Mouse (Mus musculus) bone marrow, adult 2 months (tissue): ENCODE data around the gene 1700016K19Rik. TPM values are rescaled to one million over a fixed set of nuclear protein-coding genes. Genes with fewer than 3 reads are reported as not detected.

Experiments used
- H3K27ac ChIP-seq: fragments of 200-500 bp; 2 replicates; pipeline ENCODE4 v1.5.1; 2012; ENCODE audit warnings: low read depth, mild to moderate bottlenecking, control low read depth, inconsistent platforms, low read length; ENCODE audit not compliant: control insufficient read depth, poor library complexity, insufficient read depth
- H3K4me1 ChIP-seq: fragments of 200-500 bp; 2 replicates; pipeline ENCODE4 v1.6.1; 2011; ENCODE audit warnings: low read length; ENCODE audit not compliant: control insufficient read depth, insufficient read depth
- H3K4me3 ChIP-seq: fragments of 200-500 bp; replicated peaks from 2 replicates; pipeline ENCODE3; 2011; ENCODE audit warnings: mild to moderate bottlenecking, low read depth, low read length, control low read depth; ENCODE audit not compliant: control insufficient read depth
- CTCF ChIP-seq: fragments of 200-500 bp; IDR thresholded peaks from 2 replicates; pipeline ENCODE4 v1.5.1; 2011; ENCODE audit warnings: low read length, control low read depth; ENCODE audit not compliant: control insufficient read depth, insufficient read depth
- POLR2A ChIP-seq: fragments of 200-500 bp; IDR thresholded peaks from 2 replicates; pipeline ENCODE4 v1.6.1; 2011; ENCODE audit warnings: low read depth, mild to moderate bottlenecking, control low read depth, low read length, borderline replicate concordance; ENCODE audit not compliant: control insufficient read depth
- WGBS: fragments of 180-500 bp; shearing (Covaris S2); methylation state at CpG from one replicate; pipeline ENCODE4 v1.1.7; 2018; 5-methylcytosine and 5-hydroxymethylcytosine counted together
- polyA plus RNA-seq: library from polyadenylated mRNA; stranded (reverse); fragments of >200 nt; gene quantifications from 2 replicates; pipeline ENCODE4 v1.2.4, GENCODE M21; 2011; ENCODE audit warnings: low replicate concordance; ENCODE audit not compliant: missing spikeins, insufficient read depth, insufficient read length

1700016K19Rik gene
- polyA plus RNA-seq, 1 experiment: not detected

DNA sequence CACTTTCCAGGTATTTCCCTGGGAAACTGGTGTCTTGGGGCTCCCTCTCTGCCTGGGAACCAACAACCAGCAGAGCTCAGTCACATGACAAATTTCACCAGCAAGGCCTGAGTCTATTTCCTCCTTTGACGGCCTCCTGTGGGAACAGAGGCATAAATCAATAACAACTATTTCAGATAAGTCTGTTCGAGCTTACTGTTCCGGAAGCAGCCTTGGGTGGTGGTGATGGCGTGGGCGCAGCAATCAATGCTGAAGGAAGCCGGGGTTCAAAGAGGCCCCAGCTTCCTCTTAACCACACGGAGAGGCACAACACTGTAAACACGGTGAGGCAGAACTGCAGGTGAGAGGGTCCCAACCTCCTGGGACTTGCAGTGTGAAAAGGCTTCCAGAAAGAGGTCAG is 23.0 kb upstream of the 1700016K19Rik start:
- peak overlapping the region; percentile 75 for H3K27ac ChIP-seq
- H3K4me1 ChIP-seq: no peaks in the 10 kb centered on the region; the same call in 1 of the 2 replicates

DNA sequence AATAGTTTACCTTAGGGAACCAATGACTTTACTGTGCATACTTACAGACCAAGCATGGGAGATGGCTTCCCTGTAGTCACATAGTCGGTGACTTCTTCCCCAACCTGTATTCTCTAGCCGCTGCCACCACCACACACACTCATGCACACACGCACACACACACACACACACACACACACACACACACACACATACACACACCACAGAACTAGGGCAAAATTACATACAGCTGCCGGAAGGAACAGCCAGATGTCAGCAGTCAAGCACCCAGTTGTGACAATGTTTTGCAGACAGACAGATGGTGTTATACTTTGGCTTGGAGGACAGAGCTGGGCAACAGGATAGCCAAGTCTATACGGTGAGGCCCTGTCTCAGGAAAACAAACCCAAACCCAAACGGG is 21.7 kb upstream of the 1700016K19Rik start:
- no peak overlapping the region for H3K4me3 ChIP-seq
- WGBS: 36% methylated on average over 6 of the region's 6 CpGs
- H3K27ac ChIP-seq: peak overlapping the region; percentile 62
- no peaks in the 10 kb centered on the region; the same call in 1 of the 2 replicates for H3K4me1 ChIP-seq
- peak; percentile 0; the same call in 1 of the 2 replicates for TF ChIP-seq CTCF
- no peak for TF ChIP-seq POLR2A

More for the DNA sequence above, 23.0 kb upstream of the 1700016K19Rik start:
- no peak overlapping the region for H3K4me3 ChIP-seq
- WGBS: under 1% methylated on average over 8 of the region's 8 CpGs
- no peak for TF ChIP-seq CTCF
- TF ChIP-seq POLR2A: no peak

DNA sequence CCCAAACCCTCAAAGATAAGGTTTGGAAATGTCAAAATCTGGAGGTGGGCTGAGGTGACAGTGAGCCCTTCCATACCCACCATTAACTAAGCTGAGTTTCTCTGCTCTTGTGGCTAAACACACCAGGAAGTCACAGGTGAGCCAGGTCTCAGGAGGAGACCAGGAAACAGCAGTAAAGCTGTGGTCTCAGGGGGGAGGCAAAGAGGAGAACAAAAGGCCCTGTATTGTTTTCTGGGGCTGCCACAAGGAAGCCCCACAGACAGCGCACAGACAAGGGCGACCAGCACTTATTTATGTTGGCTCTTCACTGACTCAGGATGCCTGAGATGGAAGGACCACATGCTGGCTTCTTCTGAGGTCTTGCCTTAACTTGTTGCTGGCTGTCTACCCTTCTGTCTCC is 19.3 kb upstream of the 1700016K19Rik start:
- H3K4me3 ChIP-seq: no peak overlapping the region
- H3K4me1 ChIP-seq: no peaks in the 10 kb centered on the region; the same call in 1 of the 2 replicates
- H3K27ac ChIP-seq: no peak overlapping the region
- TF ChIP-seq POLR2A: no peak
- TF ChIP-seq CTCF: no peak
- 40% methylated on average over 2 of the region's 2 CpGs for WGBS

DNA sequence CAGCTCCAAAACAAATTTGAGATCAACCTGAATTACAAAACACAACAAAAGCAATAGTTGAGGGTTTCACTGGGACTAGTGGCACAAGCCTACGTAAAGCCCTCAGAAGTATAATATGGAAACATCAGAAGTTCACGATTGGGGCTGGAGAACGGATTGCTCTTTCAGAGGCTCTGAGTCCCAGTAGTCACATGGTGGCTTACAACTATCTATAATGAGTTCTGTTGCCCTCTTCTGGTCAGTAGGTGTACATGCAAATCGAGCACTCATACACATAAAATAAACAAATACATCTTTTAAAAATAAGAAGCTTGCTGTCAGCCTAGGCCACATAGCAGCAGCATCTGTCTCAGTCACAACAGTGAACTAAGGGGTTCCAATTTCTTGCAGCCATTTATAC is 16.5 kb upstream of the 1700016K19Rik start:
- WGBS: 63% methylated on average over 4 of the region's 4 CpGs
- TF ChIP-seq CTCF: no peak
- TF ChIP-seq POLR2A: no peak

DNA sequence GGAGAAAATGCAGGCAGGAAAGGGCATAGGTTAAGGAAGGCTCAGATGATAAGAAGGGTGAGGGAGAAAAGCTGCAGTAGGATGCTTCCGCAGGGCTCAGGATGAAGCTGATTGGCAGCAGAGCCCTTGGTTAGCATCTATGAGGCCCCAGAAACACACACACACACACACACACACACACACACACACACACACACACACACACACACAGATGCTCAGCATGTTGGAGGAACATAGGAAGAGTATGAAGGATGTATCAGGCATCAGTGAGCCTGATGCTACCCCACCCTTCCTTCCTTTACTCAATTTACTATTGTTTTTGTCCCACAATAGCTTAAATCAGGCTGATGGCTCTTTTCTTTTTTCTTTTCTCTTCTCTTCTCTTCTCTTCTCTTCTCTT is 15.1 kb upstream of the 1700016K19Rik start:
- TF ChIP-seq CTCF (no peak), POLR2A (no peak)
- WGBS: 81% methylated on average over 1 of the region's 1 CpGs
- Histone ChIP-seq H3K4me3 (no peak overlapping the region), H3K27ac (no peak overlapping the region; the same call in 1 of the 2 replicates), H3K4me1 (no peaks in the 10 kb centered on the region)

More for the DNA sequence above, 16.5 kb upstream of the 1700016K19Rik start:
- Histone ChIP-seq H3K4me3 (no peak overlapping the region), H3K27ac (no peak overlapping the region), H3K4me1 (no peaks in the 10 kb centered on the region; the same call in 1 of the 2 replicates)

DNA sequence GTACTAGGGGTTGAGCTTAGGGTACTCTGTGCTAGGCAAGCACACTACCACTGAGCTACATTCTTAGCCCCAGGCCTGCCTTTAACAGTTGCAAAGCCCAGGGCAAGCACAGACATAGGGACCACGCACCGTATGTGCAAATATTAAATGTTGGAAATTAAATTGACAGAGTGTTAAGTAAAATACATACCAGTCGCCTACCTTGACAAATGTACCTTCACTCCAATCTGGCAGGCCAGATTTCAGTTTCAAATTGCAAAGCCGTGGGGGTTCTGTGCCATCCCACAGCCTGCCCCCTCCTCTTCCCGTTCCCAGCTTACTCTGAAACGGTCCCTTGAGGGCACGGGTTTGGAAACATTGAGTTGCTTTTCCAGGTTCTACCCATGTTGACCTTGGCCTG is 13.8 kb upstream of the 1700016K19Rik start:
- no peaks in the 10 kb centered on the region for H3K4me1 ChIP-seq
- WGBS: 78% methylated on average over 7 of the region's 7 CpGs
- TF ChIP-seq CTCF (no peak), POLR2A (no peak)
- no peak overlapping the region for H3K27ac ChIP-seq
- H3K4me3 ChIP-seq: no peak overlapping the region

DNA sequence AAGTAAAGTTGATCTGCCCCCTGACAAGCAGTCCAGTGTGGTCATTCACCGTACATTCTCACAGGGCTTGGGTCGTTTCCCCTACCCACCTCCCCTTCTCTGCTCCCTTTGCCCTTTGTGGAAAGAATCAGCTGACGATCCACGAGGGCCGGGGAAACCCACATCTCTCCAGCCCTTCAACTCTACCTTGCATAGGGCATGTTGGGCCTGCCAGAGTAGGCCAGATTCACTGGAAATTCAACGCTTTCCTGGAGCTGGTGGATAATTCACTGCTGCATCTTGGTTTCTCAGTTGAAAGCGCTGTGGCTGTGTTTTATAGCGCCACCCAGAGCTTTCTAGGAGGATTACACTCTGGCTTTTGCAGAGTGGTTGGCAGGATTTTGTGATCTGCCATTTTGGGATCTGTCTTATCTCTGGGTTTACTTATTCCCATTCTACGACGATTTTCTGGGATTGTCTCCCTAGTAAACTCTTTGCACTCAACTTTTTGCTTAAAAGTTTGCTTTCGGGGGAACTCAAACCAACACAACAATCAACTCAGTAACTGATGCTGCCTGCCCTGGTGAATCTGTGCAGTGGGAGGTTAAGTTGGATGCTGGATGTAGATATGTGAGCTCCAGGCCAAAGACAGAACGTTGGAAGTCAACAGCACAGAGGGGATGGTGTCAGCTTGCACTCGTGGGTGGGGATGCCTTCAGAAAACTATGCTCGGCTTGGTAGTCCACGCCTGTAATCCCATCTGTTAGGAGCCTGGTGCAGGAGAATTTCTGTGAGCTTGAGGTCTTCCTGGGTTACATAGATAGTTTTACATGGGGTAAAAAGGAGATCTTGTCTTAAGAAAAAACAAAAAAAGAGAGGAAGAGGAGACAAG is 8.5 kb upstream of the 1700016K19Rik start:
- Histone ChIP-seq H3K4me3 (no peak overlapping the region), H3K27ac (no peak overlapping the region), H3K4me1 (no peaks in the 10 kb centered on the region)
- WGBS: 81% methylated on average over 15 of the region's 15 CpGs
- TF ChIP-seq POLR2A (no peak), CTCF (no peak)

DNA sequence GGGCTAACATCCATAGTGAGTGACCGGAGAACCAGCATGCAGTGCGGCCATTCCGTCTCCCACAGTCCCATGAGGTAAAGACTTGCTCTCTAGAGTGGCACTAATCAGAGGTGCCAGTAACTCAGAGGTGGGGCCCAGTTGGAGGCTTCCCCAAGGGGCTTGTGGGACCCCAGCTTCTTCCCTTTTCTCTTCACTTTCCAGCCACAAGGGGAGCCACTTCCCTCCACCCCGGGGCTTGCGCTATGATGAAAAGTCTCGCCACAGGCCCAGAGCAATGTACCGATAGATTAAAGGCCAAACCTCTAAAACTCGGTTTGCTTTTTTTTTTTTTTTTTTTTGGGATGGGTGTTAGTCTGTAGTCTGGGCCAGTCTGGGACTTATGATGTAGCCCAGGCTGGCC is 7.8 kb upstream of the 1700016K19Rik start:
- TF ChIP-seq CTCF (peak; percentile 35; the same call in 1 of the 2 replicates), POLR2A (no peak)
- 39% methylated on average over 8 of the region's 8 CpGs for WGBS
- Histone ChIP-seq H3K27ac (no peak overlapping the region), H3K4me3 (no peak overlapping the region), H3K4me1 (no peaks in the 10 kb centered on the region)
